Mouse (Mus musculus): ENCODE measurements around the gene Cplx1. TPM values are rescaled to one million over a fixed set of nuclear protein-coding genes. Genes with fewer than 3 reads are reported as not detected.

Gene Cplx1
- 398 and 463 TPM in 2 replicates for polyA plus RNA-seq (2012; rRNA removed)

DNA sequence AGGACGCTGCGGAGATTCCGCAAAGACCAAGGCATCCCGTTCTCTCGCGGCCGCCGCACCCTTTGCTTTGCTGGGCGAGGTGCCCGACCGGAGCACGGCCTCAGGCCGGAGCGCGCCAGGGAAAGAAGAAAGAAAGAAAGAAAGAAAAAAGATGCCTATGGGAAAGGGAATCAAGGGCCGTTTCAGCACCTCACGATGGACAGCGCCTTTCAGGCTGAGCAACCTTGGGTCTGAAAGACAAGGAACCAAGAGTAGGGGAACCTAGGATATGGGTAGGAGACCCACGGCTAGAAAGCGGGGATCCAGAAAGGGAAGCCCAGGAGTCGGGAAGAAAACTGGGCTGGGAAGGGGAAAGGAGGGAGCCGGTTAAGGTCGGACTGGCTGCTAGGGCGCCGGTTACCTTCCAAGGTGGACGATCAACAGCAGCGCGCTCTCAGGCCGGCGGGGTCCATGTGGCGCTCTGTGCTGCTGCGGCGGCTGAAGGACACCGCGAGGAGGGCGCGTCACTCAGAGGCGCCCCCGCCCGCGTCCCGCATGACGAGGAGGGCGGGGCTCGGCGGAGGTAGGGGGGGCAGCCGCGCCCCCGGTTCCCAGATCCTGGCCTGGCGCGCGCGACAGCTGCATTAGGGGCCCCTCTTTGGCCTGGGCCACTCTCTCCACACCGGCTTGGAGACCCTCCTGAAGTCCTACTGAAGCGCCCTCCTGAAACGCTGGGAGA, at the start of gene Cplx1:
Gene Cplx1, minus strand, starts transcription at position 536 of the 718 bp plus-strand sequence.
- DNase-seq (ENCODE audit: extremely low spot score in 1 of 2, low spot score in 1 of 2): peak; percentile 28 to 77

DNA sequence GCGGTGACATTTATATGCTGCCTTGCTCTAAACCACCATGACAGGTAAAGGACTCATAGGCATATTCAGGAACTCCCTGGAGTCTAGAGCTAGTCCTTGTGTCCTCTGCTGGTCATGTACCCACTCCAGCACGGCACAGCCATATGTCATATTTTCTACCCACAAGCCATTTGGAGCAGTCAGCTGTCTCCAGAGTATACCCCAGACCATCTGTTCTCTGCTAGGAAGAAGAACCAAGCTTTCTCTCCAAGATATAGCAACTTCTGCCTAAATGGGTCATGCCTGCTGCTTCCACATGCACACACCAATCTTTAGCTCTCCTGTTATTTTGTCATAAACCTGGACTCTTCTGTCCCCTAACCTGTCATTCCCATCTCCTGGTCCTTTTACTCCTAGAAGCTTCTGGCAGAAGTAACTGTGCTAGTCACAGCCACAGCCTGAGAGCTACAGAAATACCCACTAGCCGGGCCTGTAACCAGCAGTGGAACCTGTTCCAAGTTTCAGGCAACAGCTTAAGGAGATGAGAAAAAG, 31.6 kb upstream of the Cplx1 start:
- DNase-seq (ENCODE audit: extremely low spot score in 1 of 2, low spot score in 1 of 2): peak; percentile 58 to 79

DNA sequence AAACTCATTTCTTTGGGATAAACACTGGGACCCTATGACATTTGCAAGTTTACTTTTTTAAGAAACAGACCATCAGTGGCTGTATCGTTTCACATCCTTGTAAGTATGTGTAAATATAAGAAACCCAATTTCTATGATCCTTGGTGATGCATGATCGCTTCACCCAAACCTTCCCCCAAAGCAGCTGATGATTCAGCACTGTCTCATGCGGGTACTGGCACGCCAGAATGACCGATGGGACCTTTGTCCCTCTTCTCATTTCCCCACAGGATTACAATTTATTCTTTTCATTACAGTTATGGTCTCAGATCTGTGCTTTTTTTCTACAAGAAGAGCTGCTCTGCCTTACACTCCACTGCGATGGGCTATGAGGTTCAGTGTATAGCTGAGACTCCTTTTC, 23.2 kb upstream of the Cplx1 start:
- DNase-seq (ENCODE audit: extremely low spot score in 1 of 2, low spot score in 1 of 2): no peak

DNA sequence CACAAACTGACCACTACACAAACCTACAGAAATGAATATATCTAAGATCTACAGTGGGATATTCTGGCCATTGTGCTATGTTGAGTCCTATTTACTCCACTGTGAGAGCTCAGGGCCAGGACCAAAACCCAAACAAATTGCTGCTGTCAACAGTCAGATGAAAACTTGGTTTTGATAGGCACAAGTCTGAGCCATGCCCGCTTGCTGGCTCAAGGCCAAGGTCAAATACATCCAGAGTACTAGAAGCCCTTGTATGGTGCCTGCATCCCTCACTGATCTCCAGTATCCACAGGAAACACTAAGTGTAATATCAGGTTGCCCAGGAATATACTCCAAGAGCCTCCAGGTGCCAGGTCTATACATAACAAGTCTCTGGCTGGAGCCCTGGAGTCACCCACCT, 21.2 kb upstream of the Cplx1 start:
- no peak for DNase-seq (ENCODE audit: extremely low spot score in 1 of 2, low spot score in 1 of 2)

DNA sequence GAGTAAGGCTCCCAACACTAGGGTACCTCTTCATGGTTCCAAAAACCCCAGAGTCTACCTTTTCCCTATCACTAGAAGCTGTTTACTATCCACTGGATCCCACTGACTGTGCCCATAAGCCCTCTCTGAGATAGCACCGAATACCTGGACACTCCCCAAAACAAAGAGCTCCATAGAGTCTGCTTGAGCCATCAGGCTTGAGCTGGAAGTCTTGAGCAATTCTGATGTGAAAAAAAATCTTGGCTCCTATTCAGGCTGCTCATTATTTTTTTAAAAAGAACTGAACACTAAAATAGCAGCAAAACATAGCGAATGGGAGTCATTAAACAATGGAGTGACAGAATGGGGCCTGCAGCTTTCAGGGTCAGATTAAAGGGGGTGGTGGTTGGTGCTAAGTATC, 17.3 kb upstream of the Cplx1 start:
- DNase-seq (ENCODE audit: extremely low spot score in 1 of 2, low spot score in 1 of 2): no peak

DNA sequence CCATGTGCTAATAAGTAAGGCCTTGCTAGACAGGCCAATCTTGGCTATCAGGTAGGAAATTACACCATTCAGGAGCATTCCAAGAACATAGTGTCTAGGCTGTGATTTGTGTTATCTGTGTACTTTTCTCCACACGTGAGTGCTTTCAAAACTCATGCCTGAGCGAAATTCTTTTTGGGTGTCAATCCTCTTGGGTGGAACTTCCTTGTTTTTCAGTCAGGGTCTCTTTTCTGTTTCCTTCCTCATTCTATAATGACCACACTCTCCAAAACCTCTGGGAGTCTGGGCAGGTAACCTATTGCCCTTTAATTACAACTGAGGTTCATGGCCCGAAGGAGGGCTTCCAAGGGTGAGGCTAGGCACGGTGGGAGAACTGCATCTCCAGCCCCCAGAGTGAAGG, 16.7 kb upstream of the Cplx1 start:
- no peak for DNase-seq (ENCODE audit: extremely low spot score in 1 of 2, low spot score in 1 of 2)

DNA sequence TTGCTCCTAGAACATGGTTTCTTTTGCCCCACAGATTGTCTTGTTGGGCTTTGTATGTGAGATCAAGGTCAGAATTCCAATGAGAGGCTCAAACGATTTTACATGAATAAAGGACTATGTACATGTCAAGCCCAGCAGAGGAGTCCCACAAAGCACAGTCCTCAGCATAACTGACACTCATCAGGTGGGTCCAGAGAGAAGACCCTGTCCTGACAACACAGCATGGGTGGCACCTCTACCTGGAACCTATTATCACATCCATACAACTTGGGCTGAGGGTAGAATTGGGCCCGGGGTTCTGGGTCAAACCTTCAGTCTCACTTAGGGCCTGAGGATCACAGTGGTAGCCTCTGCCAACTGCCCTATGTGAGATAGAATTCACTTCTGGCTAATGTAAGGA, 15.6 kb upstream of the Cplx1 start:
- no peak for DNase-seq (ENCODE audit: extremely low spot score in 1 of 2, low spot score in 1 of 2)

DNA sequence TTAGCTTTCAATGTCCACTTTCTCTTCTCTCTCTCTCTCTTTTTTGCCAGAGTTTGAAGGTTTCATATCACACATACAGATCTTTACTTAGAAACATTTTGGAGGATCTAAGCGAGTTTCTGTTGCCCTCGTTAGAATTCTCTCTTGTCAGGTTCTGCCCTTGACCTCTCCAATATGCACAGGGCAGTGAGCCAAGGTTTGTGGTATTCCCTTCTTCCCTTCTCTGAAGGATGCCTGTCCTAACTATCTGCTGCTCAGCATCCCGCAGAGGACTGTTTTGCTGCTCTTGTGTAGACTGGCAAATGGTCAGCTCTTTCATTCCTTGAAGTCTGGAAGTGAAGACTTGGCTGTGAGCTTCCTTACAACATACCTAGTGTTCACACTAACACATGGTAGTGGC, 14.5 kb upstream of the Cplx1 start:
- no peak for DNase-seq (ENCODE audit: extremely low spot score in 1 of 2, low spot score in 1 of 2)

DNA sequence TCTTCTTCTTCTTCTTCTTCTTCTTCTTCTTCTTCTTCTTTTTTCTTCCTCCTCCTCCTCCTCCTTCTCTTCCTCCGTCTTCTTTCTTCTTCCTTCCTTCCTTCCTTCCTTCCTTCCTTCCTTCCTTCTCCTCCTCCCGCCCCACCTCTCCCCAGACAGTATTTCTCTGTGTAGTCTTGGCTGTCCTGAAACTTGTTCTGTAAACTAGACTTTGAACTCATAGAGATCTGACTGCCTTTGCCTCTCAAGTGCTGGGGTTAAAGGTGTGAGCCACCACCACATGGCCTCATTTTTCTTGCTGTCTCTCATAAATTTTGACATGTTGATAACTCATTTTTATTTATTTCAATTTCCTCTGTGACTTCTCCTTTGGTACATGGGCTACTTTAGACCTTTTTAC, 12.7 kb upstream of the Cplx1 start:
- DNase-seq (ENCODE audit: extremely low spot score in 1 of 2, low spot score in 1 of 2): no peak

DNA sequence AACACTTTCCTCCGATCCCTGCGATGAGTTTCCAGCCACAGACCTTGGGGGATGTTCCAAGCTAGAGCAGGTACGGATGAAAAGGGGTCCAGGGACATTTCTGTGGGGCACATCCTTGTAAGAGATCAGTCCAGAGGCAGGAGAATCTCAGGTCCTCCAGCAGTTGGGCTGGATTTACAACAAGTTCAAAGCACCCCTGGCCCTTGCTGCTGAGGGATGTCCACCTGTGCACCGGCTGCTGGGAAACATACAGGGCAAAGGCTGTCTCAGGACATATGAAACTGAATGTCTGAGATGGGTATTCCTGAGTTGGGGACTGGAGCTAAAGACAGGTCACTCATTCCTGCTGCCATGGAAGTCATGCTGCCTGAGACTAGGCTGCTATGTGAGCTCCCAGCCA, 7.2 kb upstream of the Cplx1 start:
- DNase-seq (ENCODE audit: extremely low spot score in 1 of 2, low spot score in 1 of 2): no peak

DNA sequence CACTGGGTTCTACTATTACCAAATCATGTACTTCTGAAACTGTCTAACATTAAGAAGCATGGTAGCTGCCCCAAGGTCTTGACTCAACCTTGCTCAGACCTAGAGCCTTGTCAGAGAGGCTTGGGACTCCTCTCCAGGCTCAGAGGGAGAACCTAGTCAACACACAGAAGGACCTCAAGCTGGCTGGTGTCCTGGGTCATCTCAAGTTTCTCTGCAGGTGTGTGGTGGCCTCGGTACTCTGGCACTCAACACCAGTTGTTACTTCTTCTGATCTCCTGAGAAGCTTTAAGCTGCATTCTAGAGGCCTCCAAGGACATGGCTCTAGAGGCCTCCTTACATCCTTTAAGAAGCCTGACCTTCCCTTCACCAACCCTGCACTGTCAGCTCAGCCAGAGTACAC, 4.2 kb upstream of the Cplx1 start:
- DNase-seq (ENCODE audit: extremely low spot score in 1 of 2, low spot score in 1 of 2): no peak

DNA sequence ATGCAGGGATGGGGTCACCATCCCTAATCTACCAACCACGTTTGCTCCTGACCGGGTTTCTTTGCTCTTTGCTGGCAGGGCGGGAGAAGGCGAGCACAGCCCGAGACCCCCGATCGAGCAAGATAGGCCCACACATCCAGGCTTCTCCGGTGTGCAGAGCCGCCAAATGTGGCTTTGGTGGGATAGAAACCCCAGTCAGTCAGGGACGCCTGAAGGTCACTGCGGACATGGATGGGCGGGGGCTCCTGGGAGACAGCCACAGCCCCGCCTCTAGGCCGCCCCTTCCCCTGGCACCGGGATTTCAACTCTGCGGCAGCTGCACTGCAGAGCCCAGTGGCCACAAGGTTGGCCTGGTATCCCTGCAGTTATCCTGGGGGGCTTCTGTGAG, 377 bp upstream of the Cplx1 start:
- peak in 1 of 2 experiments; percentile 23 for DNase-seq (ENCODE audit: extremely low spot score in 1 of 2, low spot score in 1 of 2)

DNA sequence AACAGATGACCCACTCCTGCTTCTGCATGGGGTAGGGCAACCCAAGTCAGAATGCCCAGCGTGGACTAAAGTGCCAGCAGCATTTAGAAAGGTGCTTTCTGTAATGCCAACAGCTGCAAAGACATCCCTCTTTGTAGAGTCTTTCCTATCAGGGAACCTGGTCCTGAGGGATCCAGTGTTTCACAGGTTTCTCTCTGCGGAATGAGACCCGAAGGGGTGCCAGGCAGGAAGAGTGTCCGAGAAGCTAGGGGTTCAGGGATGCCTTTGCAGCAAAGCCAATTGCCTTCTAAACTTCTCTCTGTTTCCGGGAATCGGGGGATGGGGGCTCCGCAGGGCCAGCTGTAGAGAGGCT, 711 bp downstream of the Cplx1 start:
- DNase-seq (ENCODE audit: extremely low spot score in 1 of 2, low spot score in 1 of 2): peak in 1 of 2 experiments; percentile 19

DNA sequence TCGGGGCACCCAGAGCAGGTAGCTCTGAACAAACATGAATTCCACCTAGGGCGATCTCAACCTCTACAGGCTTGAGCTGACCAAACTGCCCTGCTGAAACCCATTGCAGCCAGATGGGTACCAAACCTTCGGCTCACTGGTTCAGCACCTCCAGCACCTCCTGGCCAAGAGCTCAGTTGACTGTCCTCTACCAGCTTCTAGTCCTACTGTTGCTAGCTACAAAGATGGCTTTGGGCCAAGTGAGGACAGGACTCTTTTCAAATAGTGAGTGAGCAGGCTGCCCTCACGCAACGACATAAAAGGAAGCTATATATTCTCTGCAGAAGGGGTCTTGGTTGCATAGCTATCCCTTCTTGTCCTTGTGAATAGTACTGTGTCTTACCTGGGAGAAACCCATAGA, 2.2 kb downstream of the Cplx1 start:
- DNase-seq (ENCODE audit: extremely low spot score in 1 of 2, low spot score in 1 of 2): no peak

DNA sequence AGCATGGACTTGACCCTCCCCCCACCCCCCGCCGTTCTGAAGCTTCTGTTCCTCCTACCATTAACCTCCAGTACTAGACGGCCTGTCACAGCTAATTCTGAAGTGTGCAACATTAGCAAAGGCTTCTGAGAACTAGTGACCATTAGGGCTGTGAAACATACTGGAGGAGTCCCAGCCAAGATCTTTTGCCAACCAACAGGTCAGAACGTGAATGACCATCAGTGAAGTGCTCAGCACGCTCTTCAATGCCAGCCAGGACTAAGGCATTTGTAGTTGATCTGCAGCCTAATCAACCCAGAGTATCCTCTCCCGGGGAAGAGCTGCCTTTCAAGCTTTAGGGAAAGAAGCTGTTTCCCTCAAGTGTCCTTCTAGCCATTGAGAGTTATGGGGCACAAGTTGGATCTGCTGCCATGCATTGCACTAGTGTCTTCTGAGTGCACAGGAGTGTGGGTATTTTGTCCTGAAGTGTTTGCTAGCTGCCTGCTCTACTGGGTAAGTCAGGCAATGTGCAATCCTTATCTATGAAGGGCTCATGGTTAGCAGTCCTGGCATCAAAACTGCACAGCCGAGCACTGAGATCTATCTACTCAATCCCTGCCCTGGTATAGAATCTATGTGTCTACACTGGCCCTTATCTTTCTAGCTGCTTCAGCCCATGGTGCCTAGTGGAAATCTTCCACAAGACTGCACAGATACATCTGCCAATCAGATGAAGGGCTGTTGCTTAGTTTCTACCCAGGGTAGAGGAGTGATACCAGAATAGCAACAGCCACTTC, 6.1 kb downstream of the Cplx1 start:
- DNase-seq (ENCODE audit: extremely low spot score in 1 of 2, low spot score in 1 of 2): no peak

DNA sequence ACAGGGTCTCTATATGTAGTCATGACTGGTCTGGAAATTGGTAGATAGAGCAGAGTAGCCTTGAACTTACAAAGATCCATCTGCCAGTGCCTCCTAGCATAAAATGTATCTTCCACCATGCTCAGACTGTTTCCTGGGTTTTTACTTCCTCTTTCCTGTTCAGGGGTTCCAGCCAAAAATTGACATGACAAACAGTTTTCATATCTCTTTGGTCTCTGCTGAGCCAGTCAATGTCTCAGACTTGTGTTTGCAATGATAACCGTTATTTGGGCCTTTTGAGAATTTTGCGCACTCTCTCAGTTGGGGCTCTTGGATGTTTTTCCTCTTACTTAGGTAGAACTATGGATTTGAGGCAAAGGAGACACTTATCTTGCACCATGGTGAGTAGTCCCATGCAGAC, 15.6 kb downstream of the Cplx1 start:
- no peak for DNase-seq (ENCODE audit: extremely low spot score in 1 of 2, low spot score in 1 of 2)

DNA sequence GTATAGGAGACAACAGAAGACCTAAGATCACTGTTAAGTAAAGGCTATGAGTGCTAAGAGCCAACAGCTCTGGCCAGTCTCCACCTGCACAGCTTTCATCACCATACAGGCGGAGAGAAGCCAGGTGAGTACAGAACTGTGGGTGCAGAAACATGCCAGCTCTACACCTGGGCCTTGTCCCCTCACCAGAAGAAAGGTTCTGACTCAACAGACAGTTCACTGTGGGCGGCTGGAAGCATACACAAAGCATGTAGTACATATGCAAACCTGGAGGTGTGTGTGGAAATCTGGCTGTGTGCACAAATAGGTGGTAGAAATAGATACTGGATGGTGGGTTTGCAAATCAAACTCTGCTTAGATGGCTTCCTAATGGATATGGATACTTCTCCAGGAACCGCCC, 27.2 kb downstream of the Cplx1 start:
- DNase-seq (ENCODE audit: extremely low spot score in 1 of 2, low spot score in 1 of 2): no peak

DNA sequence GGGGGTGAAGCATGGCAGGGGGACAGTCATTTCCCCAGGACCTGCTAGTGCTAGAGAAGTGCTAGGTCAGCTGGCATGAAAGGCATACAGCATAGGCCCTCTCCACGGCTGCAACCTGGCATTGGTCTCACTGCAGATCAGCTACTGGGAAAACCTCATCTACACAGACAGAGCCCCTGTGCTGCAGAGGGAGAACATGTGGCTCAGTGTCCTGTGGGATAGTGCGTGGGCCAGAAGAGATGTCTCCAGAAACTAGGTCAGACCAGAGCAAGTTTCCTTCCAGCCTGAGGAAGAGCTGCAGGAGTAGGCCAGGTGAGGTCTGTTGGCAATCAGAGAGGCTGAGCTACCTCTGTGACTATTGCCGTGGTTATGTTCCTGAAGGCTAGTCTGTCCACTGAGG, 27.9 kb downstream of the Cplx1 start:
- DNase-seq (ENCODE audit: extremely low spot score in 1 of 2, low spot score in 1 of 2): peak in 1 of 2 experiments; percentile 30

DNA sequence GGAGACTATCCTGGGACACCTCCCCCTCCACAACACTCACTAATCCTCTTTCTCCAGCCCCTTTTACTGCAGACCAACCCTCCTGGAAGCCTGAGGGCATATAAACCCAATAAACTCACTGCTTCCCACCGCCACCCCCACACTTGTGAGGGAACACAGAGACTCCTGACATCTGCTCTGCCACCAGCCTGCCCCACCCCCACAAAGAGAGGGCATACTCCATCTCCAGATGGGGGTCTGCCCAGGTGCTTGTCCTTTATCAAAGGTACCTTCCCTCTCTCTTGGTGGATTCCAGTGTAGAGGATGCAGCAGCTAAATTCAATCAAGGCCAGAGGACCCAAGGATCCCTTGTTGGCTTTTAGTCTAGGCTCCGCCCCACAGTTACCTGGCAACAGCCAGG, 28.8 kb downstream of the Cplx1 start:
- DNase-seq (ENCODE audit: extremely low spot score in 1 of 2, low spot score in 1 of 2): no peak

DNA sequence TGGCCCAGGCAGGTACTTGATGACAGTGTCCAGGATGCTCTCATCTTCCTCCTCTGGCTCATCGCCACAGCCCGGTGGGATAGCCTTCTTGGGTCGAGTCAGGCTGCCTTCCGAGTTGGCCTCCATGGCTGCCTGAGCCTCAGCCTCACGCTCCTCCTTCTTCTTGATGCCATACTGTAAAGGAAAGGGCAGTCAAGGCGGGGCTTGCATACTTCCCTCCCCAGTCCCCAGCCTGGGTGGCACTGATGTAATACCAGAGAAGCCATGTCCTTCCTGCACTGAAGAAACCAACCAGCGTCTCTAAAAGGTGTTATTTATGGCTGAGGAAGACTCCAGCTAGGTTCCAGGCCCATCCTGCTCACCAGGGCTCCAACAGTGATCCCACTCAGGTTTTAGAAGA, 29.7 kb downstream of the Cplx1 start:
- no peak for DNase-seq (ENCODE audit: extremely low spot score in 1 of 2, low spot score in 1 of 2)

DNA sequence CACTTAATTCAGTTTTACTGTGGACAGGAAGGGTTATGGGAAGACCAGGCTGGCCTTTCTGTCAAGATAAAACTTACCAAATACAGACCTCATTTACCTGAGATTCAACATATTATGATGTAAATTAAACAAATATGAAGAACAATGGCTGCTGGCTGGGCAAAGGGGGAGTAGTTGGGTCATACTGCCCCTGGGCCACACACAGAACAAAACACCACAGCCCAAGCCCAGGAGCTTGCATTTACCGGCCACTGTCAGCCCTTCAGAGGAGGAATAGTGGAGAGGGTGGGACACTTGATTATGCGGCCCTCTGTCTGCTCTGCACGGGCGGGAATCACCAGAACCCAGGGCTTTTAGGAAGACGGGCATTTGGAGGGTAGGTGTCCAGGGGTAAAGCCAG, 30.9 kb downstream of the Cplx1 start:
- no peak for DNase-seq (ENCODE audit: extremely low spot score in 1 of 2, low spot score in 1 of 2)
